Mouse (Mus musculus) 3134 (cell line): ENCODE measurements around the gene Tspan9.
A peak's percentile ranks its signal among the peaks of the same experiment; 100 is the strongest.

ENCODE experiments used
- DNase-seq: peaks from one replicate; pipeline ENCODE4 v3.0.0-alpha.2; 2011; ENCODE audit warnings: low spot score; ENCODE audit not compliant: insufficient read length; ENCODE audit errors: extremely low read depth

Gene Tspan9

DNA sequence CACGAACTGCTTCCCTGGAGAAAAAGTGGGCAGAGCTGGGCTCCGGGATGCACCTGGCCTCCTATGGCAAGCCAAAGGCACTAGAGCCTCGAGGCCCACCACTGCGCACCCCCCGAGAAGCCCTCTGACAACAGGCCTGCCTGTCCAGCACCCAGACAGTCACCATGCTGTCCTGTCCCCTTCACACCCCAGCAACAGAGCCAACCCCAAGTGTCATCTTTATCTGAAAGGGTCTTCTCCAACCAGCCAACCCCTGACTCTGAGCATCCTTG lies 121.5 kb downstream of the Tspan9 start:
- no peak for DNase-seq

GRCm38 (mm10) chr6:128021106-128021930 lies 122.1 kb downstream of the Tspan9 start:
- no peak for DNase-seq

- DNase-seq = no peak
Observed at GRCm38 (mm10) chr6:128020521-128021057, 122.8 kb downstream of the Tspan9 start.

- no peak for DNase-seq
Observed at GRCm38 (mm10) chr6:128020053-128020452, 123.3 kb downstream of the Tspan9 start.

GRCm38 (mm10) chr6:128019119-128019518 lies 124.3 kb downstream of the Tspan9 start:
- DNase-seq = no peak

DNA sequence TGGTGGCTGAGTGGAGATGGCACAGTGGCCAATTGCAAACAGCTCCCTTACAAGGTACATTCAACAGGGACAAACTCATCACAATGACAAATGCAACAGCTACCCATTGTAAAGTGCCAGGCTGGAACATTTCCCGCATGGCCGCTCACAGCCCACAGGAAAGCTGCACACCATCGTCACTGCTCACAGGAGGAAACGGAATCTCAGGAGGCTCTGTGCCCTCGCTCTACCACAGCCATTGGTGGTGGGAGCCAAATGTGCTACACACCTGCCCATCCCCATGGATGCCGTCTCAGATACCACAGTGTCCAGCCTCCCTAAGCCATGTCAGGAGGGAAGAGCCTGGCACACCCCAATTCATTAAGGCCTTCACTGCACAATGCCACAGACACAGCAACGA lies 128.1 kb downstream of the Tspan9 start:
- no peak for DNase-seq

DNA sequence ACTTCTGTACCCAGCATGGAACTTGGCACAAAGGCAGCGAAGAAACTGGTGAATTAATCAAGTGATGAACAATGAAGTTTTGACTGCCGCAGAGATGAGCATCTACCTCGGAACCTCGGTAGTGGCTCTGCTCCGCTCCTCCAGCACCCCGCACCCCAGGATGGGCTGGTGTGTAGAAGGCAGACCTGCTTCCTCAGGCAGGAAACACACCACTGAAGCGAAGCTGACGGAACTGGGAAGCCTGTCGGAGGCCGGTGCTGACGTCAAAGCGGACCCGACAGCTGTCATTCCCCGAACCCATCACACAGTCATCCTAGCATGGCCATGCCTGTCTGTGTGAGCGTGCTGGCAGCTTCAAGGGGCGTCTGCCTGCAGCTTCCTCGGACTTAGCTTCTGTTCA lies 131.6 kb downstream of the Tspan9 start:
- DNase-seq = no peak

DNA sequence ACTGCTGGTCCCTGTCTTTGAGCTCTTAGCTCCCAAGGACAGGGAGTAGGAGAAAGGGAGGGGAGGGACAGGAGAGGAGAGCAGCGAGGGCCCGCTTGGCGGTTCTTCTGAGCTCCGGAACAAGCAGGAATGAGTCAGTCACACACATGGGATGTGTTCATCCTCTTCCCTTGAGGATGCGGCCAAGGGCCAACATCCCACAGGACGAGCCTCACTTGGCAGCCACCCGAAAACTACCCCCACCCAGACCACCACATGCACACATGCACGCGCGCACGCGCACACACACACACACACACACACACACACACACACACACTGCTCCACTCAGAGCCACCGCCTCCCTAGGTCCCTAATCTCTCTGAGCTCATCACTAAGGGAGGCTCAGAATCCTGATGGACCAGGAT lies 132.3 kb downstream of the Tspan9 start:
- peak; percentile 74 for DNase-seq

DNA sequence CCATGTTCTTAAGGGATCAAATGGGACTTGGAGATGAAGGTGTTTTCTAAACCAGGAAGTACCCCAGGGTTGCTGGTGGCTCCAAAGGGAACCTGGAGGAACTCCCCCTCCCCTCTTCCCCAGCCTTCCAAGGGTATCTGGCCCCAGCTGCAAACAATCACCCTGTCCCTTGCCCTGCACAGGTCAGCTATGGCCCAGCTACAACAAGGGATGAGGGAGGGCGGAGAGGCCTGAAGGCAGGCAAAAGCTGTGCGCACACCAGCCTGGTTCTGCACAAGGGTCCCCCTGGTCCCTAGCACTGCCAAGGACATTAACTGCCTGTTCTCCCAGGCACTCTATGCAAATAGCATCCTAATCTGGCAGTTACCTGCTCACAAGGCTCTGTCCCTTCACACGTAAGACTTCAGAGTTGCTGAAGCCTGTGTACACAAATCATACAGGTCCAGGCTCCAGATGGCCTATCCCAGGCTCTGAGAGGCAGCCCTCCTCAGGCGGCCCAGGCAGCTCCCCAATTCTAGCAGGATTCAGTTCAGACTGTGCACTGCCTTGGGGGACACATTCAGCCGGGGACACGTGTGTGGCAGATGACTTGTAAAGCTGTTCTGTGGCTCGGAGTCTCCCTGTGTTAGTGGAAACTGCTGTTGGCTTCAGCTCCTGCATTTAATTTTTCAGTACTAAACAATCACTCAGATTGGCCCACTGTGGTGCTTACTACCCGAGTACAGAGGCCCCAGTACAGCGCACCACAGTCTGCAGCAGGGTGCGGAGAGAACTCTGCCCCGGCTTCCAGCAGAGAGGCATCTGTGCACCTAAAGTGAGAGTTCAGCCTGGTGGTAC lies 133.0 kb downstream of the Tspan9 start:
- no peak for DNase-seq

GRCm38 (mm10) chr6:128007982-128008562 lies 135.3 kb downstream of the Tspan9 start:
- no peak for DNase-seq

DNA sequence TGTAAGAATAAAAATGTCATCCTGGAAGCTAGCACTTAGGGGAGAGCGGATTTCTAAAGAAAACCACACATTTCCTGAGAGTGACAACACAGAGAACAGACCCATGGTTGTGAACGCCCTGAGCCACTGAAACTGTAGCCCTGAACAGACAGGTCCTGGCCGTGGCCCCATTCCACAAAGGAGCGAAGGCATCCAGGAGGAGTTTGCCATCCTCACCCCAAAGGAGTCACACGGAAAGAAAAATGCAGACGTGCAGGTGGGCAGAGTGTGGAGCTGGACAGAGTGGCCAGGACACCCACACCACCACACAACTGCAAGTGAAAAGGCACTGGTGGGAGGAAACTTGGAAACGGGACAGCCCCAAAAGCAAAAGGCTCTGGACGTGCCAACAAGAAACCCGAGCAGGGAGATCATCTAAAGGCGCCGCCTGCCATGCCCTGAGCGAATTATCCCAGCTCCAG lies 136.1 kb downstream of the Tspan9 start:
- DNase-seq = peak; percentile 76

DNA sequence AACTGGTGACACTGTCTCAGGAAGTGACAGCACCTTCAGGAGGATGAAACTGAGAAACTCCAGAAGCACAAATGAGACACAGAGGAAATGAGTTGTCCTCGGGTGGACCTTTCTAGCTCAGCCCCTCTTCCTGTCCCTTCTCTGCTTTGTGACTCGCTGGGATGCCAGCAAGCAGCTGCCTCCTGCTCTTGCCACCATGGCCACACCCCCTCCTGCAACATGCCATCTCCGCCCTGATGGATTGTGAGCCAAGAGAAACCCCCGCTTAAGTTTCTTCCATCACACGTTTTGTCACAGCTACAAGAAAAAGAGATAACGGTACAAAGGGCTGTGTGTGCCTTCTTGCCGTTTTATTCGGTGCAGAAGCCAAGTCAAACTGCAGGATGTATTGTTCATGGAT lies 137.2 kb downstream of the Tspan9 start:
- peak; percentile 59 for DNase-seq

DNA sequence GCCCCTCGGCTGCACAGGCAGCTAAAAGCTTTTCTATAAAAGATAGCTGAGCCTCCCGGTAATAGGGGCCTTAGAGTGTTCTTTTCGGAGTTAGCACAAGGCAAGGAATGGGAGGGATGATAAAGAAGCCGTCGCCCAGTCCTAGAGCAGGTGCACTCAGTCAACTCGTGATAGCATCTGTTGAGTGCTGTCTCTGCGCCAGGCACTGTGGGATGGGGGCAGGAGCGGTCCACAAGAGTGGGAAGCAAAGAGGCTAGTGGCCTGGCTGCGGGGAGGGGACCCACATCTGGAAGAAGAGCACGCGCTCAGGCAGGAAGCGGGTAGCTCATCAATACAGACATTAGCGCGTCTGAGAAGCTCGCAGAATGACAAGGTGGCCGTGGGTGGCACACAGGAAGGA lies 138.8 kb downstream of the Tspan9 start:
- no peak for DNase-seq

DNA sequence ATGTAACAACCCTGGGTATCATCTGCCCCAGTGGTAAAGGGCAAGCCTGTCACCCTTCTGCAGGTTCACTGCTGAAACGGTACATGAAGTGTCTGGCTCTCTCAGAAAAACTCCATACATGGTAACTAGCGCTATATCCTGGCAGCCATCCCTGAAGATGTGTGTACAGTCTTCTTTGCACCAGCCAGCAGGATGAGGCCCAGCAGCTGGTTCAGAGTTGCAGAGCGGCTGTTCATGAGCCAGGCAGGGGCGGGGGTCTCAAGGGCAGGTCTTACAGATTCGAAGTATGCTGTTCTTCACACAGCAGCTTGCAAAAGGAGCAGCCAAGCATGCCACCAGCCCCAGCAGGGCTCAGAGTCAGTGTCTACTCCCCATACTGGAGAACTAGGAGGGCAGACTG lies 139.9 kb downstream of the Tspan9 start:
- DNase-seq = no peak

- DNase-seq = no peak
Observed at GRCm38 (mm10) chr6:128002667-128003066, 140.7 kb downstream of the Tspan9 start.

GRCm38 (mm10) chr6:128002104-128002503 lies 141.3 kb downstream of the Tspan9 start:
- DNase-seq = no peak

GRCm38 (mm10) chr6:128001587-128001986 lies 141.8 kb downstream of the Tspan9 start:
- no peak for DNase-seq

- DNase-seq = no peak
Observed at GRCm38 (mm10) chr6:128000777-128001176, 142.6 kb downstream of the Tspan9 start.

GRCm38 (mm10) chr6:127999118-127999517 lies 144.3 kb downstream of the Tspan9 start:
- DNase-seq = no peak

- no peak for DNase-seq
Observed at GRCm38 (mm10) chr6:127996928-127997327, 146.5 kb downstream of the Tspan9 start.

DNA sequence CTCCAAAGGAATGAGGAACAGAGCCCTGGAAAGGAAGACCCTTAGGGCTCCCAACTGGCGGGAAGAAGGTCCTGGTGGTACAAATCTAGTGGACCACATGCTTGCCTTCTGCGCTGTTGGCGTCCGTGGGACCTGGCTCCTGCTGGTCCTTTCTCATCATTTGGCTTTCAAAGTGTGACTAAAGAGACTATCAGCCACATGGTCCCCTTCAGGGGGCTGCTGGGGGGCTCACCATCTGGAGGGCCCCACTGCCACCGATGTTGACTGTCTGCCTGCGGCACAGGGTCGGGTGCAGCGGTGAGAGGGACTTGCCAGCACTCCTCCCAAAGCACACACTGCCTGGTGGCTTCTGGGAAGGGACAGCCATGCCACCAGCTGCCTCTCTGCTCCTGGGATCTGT lies 150.4 kb downstream of the Tspan9 start:
- no peak for DNase-seq
